Mouse (Mus musculus): ENCODE data around the gene Rrp7a. TPM values are rescaled to one million over a fixed set of nuclear protein-coding genes. Genes with fewer than 3 reads are reported as not detected.

Rrp7a gene
- polyA plus RNA-seq, 1 experiment from 2014 or later, result 33.7 TPM

DNA sequence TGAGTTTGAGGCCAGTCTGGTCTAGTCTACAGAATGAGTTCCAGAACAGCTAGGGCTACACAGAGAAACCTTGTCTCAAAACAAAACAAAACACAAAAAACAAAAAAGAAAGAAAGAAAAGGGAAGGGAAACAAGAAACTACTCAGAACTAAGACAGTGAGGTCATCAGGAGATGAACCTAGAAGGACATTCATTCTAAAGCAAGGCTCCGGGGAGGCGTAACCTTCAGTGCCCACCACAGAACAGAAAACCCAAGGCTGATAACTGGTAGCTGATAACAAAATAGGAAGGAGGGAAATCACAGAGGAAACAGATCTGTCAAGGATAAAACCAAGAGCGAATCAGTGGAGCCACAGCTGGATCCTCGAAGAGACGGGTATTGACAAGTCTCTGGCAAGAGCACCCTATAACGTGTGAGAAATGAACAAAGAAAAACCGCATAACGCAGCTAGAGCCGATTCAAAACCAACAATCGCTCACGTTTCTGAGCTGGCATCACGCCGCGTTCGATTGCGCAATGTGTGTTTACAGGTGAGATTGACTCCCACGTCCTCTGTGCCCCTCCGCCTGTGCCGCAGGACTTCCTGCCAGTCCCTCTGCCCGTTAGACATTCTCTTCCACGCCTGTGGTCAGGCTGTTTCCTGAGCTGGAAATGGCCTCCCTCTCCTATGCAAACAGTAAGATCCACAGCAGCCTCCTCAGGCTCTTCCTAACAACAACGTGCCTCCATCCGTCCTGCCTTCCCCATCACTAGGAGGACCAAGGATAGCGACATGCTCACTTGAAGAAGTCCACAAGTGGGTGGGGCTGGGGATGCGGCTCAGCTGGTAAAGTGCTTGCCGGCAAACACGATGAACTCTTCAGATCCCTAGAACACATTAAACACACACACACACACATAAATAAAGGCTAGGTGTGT, 46.7 kb downstream of the Rrp7a start:
- Histone ChIP-seq H3K4me3 (ENCODE audit: control insufficient read depth in 1 of 2, insufficient read depth in 1 of 2, low read depth in 1 of 2, low read length in 2 of 2) (no peak overlapping the region), H3K4me1 (ENCODE audit: control insufficient read depth in 2 of 2, insufficient read depth in 2 of 2, low read length in 2 of 2) (peaks cover 0 to 3% of the 10 kb centered on the region in 2 experiments; a peak in 1 of 4 replicates), H3K36me3 (ENCODE audit: control insufficient read depth, insufficient read depth, low read length) (no peaks in the 10 kb centered on the region), H3K27me3 (ENCODE audit: control insufficient read depth, insufficient read depth, low read length) (no peaks in the 10 kb centered on the region), H3K27ac (replicated peaks in 1 of 2; ENCODE audit: control insufficient read depth in 1 of 2, insufficient read depth in 1 of 2, low read depth in 2 of 2, low read length in 2 of 2) (no peak overlapping the region), H3K9ac (ENCODE audit: low read length) (no peak overlapping the region), H3K4me2 (ENCODE audit: low read length) (no peak overlapping the region), H3K9me3 (ENCODE audit: control insufficient read depth, low read length) (no peaks in the 10 kb centered on the region)
- no peak for ATAC-seq (ENCODE audit: insufficient number of reproducible peaks, insufficient read depth, low FRiP score, low read depth)
- 46% methylated on average over 27 of the region's 27 CpGs for whole genome bisulfite sequencing

- H3K27ac ChIP-seq (replicated peaks in 1 of 2; ENCODE audit: control insufficient read depth in 1 of 2, insufficient read depth in 1 of 2, low read depth in 2 of 2, low read length in 2 of 2), result no peak overlapping the region
- H3K4me3 ChIP-seq (ENCODE audit: control insufficient read depth in 1 of 2, insufficient read depth in 1 of 2, low read depth in 1 of 2, low read length in 2 of 2), result no peak overlapping the region
- no peak overlapping the region for H3K9ac ChIP-seq (ENCODE audit: low read length)
- ATAC-seq (ENCODE audit: insufficient number of reproducible peaks, insufficient read depth, low FRiP score, low read depth), result no peak
- H3K27me3 ChIP-seq (ENCODE audit: control insufficient read depth, insufficient read depth, low read length), result no peaks in the 10 kb centered on the region
- H3K9me3 ChIP-seq (ENCODE audit: control insufficient read depth, low read length), result no peaks in the 10 kb centered on the region
- H3K4me1 ChIP-seq (ENCODE audit: control insufficient read depth in 2 of 2, insufficient read depth in 2 of 2, low read length in 2 of 2), result peaks cover 6 to 7% of the 10 kb centered on the region in 2 experiments; a peak in 3 of 4 replicates
- no peak overlapping the region for H3K4me2 ChIP-seq (ENCODE audit: low read length)
- WGBS, result 69% methylated on average over 4 of the region's 4 CpGs
- no peaks in the 10 kb centered on the region for H3K36me3 ChIP-seq (ENCODE audit: control insufficient read depth, insufficient read depth, low read length)
Measured at GRCm38 (mm10) chr15:83074179-83074578, 48.4 kb downstream of the Rrp7a start.

DNA sequence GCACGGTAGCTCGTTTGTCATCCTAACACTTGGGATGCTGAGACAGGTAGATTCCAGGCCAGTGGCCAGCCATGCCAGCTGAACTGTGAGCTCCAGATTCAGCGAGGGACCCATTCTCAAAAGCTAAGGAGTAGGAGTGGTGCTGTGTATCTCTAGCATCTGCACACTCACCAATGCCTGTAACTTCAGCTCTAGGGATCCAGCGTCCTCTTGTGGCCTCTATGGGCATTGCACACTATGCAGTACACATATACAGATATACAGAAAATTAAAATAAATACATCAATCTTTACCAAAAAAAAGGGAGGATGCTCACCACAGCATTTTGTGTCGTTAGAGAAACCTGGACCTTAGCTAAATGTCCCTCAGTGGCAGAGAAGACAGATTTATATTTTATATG, 50.8 kb downstream of the Rrp7a start:
- Histone ChIP-seq H3K4me3 (ENCODE audit: control insufficient read depth in 1 of 2, insufficient read depth in 1 of 2, low read depth in 1 of 2, low read length in 2 of 2) (no peak overlapping the region), H3K36me3 (ENCODE audit: control insufficient read depth, insufficient read depth, low read length) (no peaks in the 10 kb centered on the region), H3K9me3 (ENCODE audit: control insufficient read depth, low read length) (no peaks in the 10 kb centered on the region), H3K4me1 (ENCODE audit: control insufficient read depth in 2 of 2, insufficient read depth in 2 of 2, low read length in 2 of 2) (peaks cover 6 to 10% of the 10 kb centered on the region in 2 experiments; a peak in 3 of 4 replicates), H3K9ac (ENCODE audit: low read length) (no peak overlapping the region), H3K27ac (replicated peaks in 1 of 2; ENCODE audit: control insufficient read depth in 1 of 2, insufficient read depth in 1 of 2, low read depth in 2 of 2, low read length in 2 of 2) (no peak overlapping the region), H3K4me2 (ENCODE audit: low read length) (no peak overlapping the region), H3K27me3 (ENCODE audit: control insufficient read depth, insufficient read depth, low read length) (no peaks in the 10 kb centered on the region)
- 87% methylated on average over 5 of the region's 5 CpGs for WGBS
- ATAC-seq (ENCODE audit: insufficient number of reproducible peaks, insufficient read depth, low FRiP score, low read depth), result no peak

- Histone ChIP-seq H3K27me3 (ENCODE audit: control insufficient read depth, insufficient read depth, low read length) (no peaks in the 10 kb centered on the region), H3K4me1 (ENCODE audit: control insufficient read depth in 2 of 2, insufficient read depth in 2 of 2, low read length in 2 of 2) (peaks cover 6 to 10% of the 10 kb centered on the region in 2 experiments; a peak in 3 of 4 replicates), H3K9ac (ENCODE audit: low read length) (no peak overlapping the region), H3K36me3 (ENCODE audit: control insufficient read depth, insufficient read depth, low read length) (no peaks in the 10 kb centered on the region), H3K9me3 (ENCODE audit: control insufficient read depth, low read length) (no peaks in the 10 kb centered on the region), H3K4me3 (ENCODE audit: control insufficient read depth in 1 of 2, insufficient read depth in 1 of 2, low read depth in 1 of 2, low read length in 2 of 2) (no peak overlapping the region), H3K4me2 (ENCODE audit: low read length) (no peak overlapping the region), H3K27ac (replicated peaks in 1 of 2; ENCODE audit: control insufficient read depth in 1 of 2, insufficient read depth in 1 of 2, low read depth in 2 of 2, low read length in 2 of 2) (peak overlapping the region; percentile 72 to 81)
- ATAC-seq (ENCODE audit: insufficient number of reproducible peaks, insufficient read depth, low FRiP score, low read depth), result peak; percentile 86
- 5% methylated on average over 3 of the region's 3 CpGs for WGBS
Measured at GRCm38 (mm10) chr15:83070942-83071341, 51.7 kb downstream of the Rrp7a start.

DNA sequence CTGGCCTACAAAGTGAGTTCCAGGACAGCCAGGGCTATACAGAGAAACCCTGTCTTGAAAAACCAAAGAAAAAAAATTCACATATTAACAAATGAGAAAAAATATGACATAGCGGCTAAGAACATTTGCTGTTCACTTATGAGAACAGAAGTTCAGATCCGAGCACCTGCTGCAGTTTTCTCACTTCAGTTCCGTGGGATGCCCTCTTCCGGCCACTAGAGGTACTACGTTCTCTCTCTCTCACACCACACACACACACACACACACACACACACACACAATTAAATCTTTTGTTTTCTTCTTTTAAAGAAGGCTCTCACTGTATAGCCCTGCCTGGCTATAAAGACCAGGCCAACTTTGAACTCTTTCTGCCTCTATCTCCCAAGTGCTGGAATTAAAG, 54.3 kb downstream of the Rrp7a start:
- Histone ChIP-seq H3K27ac (replicated peaks in 1 of 2; ENCODE audit: control insufficient read depth in 1 of 2, insufficient read depth in 1 of 2, low read depth in 2 of 2, low read length in 2 of 2) (no peak overlapping the region), H3K36me3 (ENCODE audit: control insufficient read depth, insufficient read depth, low read length) (no peaks in the 10 kb centered on the region), H3K4me3 (ENCODE audit: control insufficient read depth in 1 of 2, insufficient read depth in 1 of 2, low read depth in 1 of 2, low read length in 2 of 2) (no peak overlapping the region), H3K9me3 (ENCODE audit: control insufficient read depth, low read length) (no peaks in the 10 kb centered on the region), H3K4me1 (ENCODE audit: control insufficient read depth in 2 of 2, insufficient read depth in 2 of 2, low read length in 2 of 2) (peaks cover 6 to 10% of the 10 kb centered on the region in 2 experiments; a peak in 3 of 4 replicates), H3K4me2 (ENCODE audit: low read length) (no peak overlapping the region), H3K27me3 (ENCODE audit: control insufficient read depth, insufficient read depth, low read length) (no peaks in the 10 kb centered on the region), H3K9ac (ENCODE audit: low read length) (no peak overlapping the region)
- no peak for ATAC-seq (ENCODE audit: insufficient number of reproducible peaks, insufficient read depth, low FRiP score, low read depth)
- 92% methylated on average over 5 of the region's 5 CpGs for WGBS

DNA sequence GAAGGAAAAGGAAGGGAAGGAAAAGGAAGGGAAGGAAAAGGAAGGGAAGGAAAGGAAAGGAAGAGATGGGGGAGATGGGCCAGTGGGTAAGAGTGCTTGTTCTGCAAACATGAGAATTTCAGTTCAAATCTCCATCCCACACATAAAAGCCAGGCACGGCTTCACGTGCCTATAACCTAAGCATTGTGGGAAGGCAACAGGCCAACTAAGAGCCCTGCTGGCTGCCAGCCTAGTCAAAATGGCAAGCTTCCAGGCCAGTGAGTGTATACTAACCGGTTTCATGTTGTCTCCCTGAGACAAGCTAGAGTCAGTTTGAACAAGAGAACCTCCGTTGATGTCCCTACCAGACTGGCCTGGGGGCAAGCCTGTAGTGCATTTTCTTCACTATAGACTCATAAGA, 57.1 kb downstream of the Rrp7a start:
- Histone ChIP-seq H3K27me3 (ENCODE audit: control insufficient read depth, insufficient read depth, low read length) (no peaks in the 10 kb centered on the region), H3K36me3 (ENCODE audit: control insufficient read depth, insufficient read depth, low read length) (no peaks in the 10 kb centered on the region), H3K27ac (replicated peaks in 1 of 2; ENCODE audit: control insufficient read depth in 1 of 2, insufficient read depth in 1 of 2, low read depth in 2 of 2, low read length in 2 of 2) (no peak overlapping the region), H3K4me1 (ENCODE audit: control insufficient read depth in 2 of 2, insufficient read depth in 2 of 2, low read length in 2 of 2) (peaks cover 5 to 7% of the 10 kb centered on the region in 2 experiments), H3K4me2 (ENCODE audit: low read length) (no peak overlapping the region), H3K4me3 (ENCODE audit: control insufficient read depth in 1 of 2, insufficient read depth in 1 of 2, low read depth in 1 of 2, low read length in 2 of 2) (no peak overlapping the region), H3K9me3 (ENCODE audit: control insufficient read depth, low read length) (no peaks in the 10 kb centered on the region), H3K9ac (ENCODE audit: low read length) (no peak overlapping the region)
- ATAC-seq (ENCODE audit: insufficient number of reproducible peaks, insufficient read depth, low FRiP score, low read depth), result no peak
- 33% methylated on average over 4 of the region's 4 CpGs for WGBS
